Mouse (Mus musculus) liver, postnatal 0 days (tissue): ENCODE results near the gene Nhsl1. TPM values are rescaled to one million over a fixed set of nuclear protein-coding genes. Genes with fewer than 3 reads are reported as not detected.

Experiments
- ATAC-seq: fragments of 200-750 bp; cut with Nextera tagmentation; 2 replicates; pipeline ENCODE4 v1.8.0; 2017; ENCODE audit warnings: mild to moderate bottlenecking, moderate library complexity
- DNase-seq: peaks from one replicate; pipeline ENCODE4 v3.0.0-alpha.2; 2016
- H3K27ac ChIP-seq: fragments of 300-500 bp; sonication (generic); 2 replicates; pipeline ENCODE4 v1.5.1; 2014; ENCODE audit warnings: antibody characterized with exemption, moderate library complexity, mild to moderate bottlenecking, low read depth
- H3K27me3 ChIP-seq: fragments of 300-500 bp; sonication (generic); 2 replicates; pipeline ENCODE4 v1.6.1; 2014; ENCODE audit warnings: low read length, control low read depth, mixed read lengths; ENCODE audit not compliant: insufficient read depth
- H3K36me3 ChIP-seq: fragments of 300-500 bp; sonication (generic); replicated peaks from 2 replicates; pipeline ENCODE4 v1.6.1; 2014; ENCODE audit warnings: mild to moderate bottlenecking, control low read depth, low read length, moderate library complexity, mixed read lengths; ENCODE audit not compliant: insufficient read depth
- H3K4me1 ChIP-seq: fragments of 300-500 bp; sonication (generic); 2 replicates; pipeline ENCODE4 v1.6.1; 2014; ENCODE audit warnings: antibody characterized with exemption, mild to moderate bottlenecking, control low read depth; ENCODE audit not compliant: insufficient read depth
- H3K4me2 ChIP-seq: fragments of 300-500 bp; sonication (generic); 2 replicates; pipeline ENCODE4 v1.6.1; 2014; ENCODE audit warnings: low read depth, mild to moderate bottlenecking, low read length, moderate library complexity, mixed read lengths
- H3K4me3 ChIP-seq: fragments of 300-500 bp; sonication (generic); 2 replicates; pipeline ENCODE4 v1.5.1; 2014; ENCODE audit warnings: low read depth, low read length
- H3K9ac ChIP-seq: fragments of 300-500 bp; sonication (generic); replicated peaks from 2 replicates; pipeline ENCODE4 v1.6.1; 2014; ENCODE audit warnings: mild to moderate bottlenecking, moderate library complexity
- H3K9me3 ChIP-seq: fragments of 300-500 bp; sonication (generic); 2 replicates; pipeline ENCODE4 v1.6.1; 2016; ENCODE audit warnings: mild to moderate bottlenecking, control low read depth, low read length, mixed read lengths
- CTCF ChIP-seq: sonication (generic); IDR thresholded peaks from 2 replicates; pipeline ENCODE4 v1.5.1; 2016; ENCODE audit warnings: antibody characterized with exemption, low read depth
- EP300 ChIP-seq: IDR thresholded peaks from 2 replicates; pipeline ENCODE4 v1.6.1; 2016; ENCODE audit warnings: antibody characterized with exemption, low read depth, mild to moderate bottlenecking
- WGBS: fragments of 180-500 bp; shearing (Covaris S2); extraction: QIAGEN DNeasy Blood & Tissue Kit; methylation state at CpG from one replicate; pipeline ENCODE4 v1.1.7; 2014; ENCODE audit not compliant: insufficient replicate concordance; 5-methylcytosine and 5-hydroxymethylcytosine counted together
- polyA plus RNA-seq: library from polyadenylated mRNA; unstranded; fragments of >200 nt; fragmentation: Nextera tagmentation; extraction: Ambion mirVana; gene quantifications from 2 replicates; pipeline ENCODE4 v1.2.1, GENCODE M21; 2015

Nhsl1 gene
- polyA plus RNA-seq, 1 experiment from 2014 or later: 0.75 TPM

DNA sequence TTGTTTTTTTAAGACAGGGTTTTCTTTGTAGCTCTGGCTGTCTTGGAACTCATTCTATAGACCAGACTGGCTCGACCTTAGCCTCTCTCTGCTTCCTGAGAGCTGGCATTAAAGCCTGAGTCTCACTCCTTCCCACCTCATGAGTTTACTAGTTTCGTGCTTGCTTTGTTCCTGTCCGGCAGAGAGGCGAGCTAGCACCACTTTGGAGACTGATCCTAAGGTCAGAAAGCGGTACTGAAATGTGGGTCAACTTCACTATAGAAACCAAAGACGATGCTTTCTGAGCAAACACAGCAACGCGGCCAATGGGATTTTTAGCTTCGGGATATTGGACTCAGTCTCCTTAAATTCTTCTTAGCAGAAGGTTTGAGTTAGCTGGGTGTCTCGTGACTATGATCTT lies 1.3 kb upstream of the Nhsl1 start:
- DNase-seq (no peak), ATAC-seq (no peak)
- peaks cover 8% of the 10 kb centered on the region; the same call in 1 of the 2 replicates for H3K4me1 ChIP-seq
- TF ChIP-seq CTCF: no peak
- TF ChIP-seq EP300: no peak
- no peak overlapping the region for H3K4me3 ChIP-seq
- H3K4me2 ChIP-seq: peak overlapping the region; percentile 95; the same call in 1 of the 2 replicates
- no peak overlapping the region for H3K27ac ChIP-seq
- H3K27me3 ChIP-seq: peaks cover 17% of the 10 kb centered on the region
- H3K9me3 ChIP-seq: no peaks in the 10 kb centered on the region
- WGBS: 33% methylated on average over 10 of the region's 10 CpGs
- H3K9ac ChIP-seq: no peak overlapping the region
- H3K36me3 ChIP-seq: no peaks in the 10 kb centered on the region

DNA sequence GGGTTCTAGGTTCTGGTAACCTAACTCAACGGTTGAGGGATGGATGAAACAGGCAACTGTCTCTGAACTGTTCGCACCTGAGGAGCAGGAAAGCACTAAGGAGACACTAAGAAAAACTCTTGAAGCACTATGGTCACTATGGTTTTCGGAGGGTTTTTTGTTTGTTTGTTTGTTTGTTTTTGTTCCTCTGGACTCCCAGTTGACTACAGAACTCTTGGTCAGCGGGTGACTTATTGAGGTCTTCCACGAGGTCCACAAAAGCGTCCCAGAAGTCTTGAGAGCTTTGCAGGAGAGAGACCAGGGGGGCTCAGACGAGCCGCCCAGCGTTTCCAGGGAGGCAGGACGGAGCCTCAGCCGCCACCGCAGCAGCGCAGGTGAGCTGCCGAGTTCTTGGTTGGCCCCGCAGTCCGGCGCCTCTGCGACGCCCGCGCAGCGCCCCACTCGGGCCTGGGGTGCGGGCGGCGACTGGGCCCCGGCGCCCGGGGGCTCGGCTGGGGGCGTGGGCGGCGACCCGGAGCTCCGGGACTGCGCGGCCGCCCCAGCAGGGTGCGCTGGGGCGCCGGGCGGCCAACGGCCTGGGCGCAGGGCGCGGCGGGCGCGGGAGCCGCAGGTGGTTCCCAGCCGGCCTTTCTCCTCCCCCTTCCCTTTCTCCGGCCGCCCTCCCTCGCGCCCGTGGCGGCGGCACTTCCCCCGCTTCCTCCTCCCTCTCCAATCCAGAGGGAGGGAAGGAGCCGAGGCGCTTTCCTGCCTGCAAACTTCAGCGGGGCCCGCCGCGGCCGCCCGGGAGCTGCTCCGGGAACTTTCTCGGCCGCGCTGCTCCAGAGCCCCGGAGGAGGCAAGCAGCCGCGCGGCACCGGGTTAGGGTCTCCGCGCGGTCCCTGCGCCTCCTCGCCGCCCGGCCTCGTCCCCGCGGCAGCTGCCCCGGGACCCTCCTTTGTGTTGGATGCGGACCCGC lies 547 bp upstream of the Nhsl1 start:
- peak overlapping the region; percentile 69 for H3K9ac ChIP-seq
- H3K4me3 ChIP-seq: peak overlapping the region; percentile 66
- peaks cover 8% of the 10 kb centered on the region; the same call in 1 of the 2 replicates for H3K4me1 ChIP-seq
- no peak for TF ChIP-seq CTCF
- TF ChIP-seq EP300: no peak
- 3% methylated on average over 61 of the region's 89 CpGs for WGBS
- DNase-seq: peak; percentile 67
- no peaks in the 10 kb centered on the region for H3K9me3 ChIP-seq
- peak overlapping the region; percentile 95 for H3K4me2 ChIP-seq
- H3K27ac ChIP-seq: peak overlapping the region; percentile 48
- H3K27me3 ChIP-seq: peaks cover 17% of the 10 kb centered on the region
- H3K36me3 ChIP-seq: no peaks in the 10 kb centered on the region
- peak; percentile 82 for ATAC-seq

GRCm38 (mm10) chr10:18319691-18320090 lies 906 bp downstream of the Nhsl1 start:
- TF ChIP-seq EP300: no peak
- no peak for TF ChIP-seq CTCF
- ATAC-seq: no peak

GRCm38 (mm10) chr10:18321861-18322260 lies 3.1 kb downstream of the Nhsl1 start:
- 75% methylated on average over 6 of the region's 6 CpGs for WGBS
- peaks cover 8% of the 10 kb centered on the region; the same call in 1 of the 2 replicates for H3K4me1 ChIP-seq
- H3K36me3 ChIP-seq: no peaks in the 10 kb centered on the region
- no peak overlapping the region for H3K4me3 ChIP-seq
- no peaks in the 10 kb centered on the region for H3K9me3 ChIP-seq
- TF ChIP-seq CTCF (no peak), EP300 (no peak)
- H3K27me3 ChIP-seq: peaks cover 17% of the 10 kb centered on the region
- no peak overlapping the region for H3K9ac ChIP-seq
- no peak for ATAC-seq
- DNase-seq: no peak
- H3K4me2 ChIP-seq: no peak overlapping the region
- H3K27ac ChIP-seq: no peak overlapping the region

More at GRCm38 (mm10) chr10:18319691-18320090, 906 bp downstream of the Nhsl1 start:
- Histone ChIP-seq H3K27ac (no peak overlapping the region), H3K4me2 (peak overlapping the region; percentile 95), H3K9me3 (no peaks in the 10 kb centered on the region), H3K36me3 (no peaks in the 10 kb centered on the region), H3K27me3 (peaks cover 17% of the 10 kb centered on the region), H3K4me3 (peak overlapping the region; percentile 66; the same call in 1 of the 2 replicates), H3K9ac (no peak overlapping the region; the same call in 1 of the 2 replicates), H3K4me1 (peaks cover 8% of the 10 kb centered on the region; the same call in 1 of the 2 replicates)
- 40% methylated on average over 4 of the region's 4 CpGs for WGBS
- no peak for DNase-seq

- H3K4me1 ChIP-seq: 0 out of 2 replicates have a peak, but pooled peaks cover 5% of the 10 kb centered on the region
- H3K4me3 ChIP-seq: no peak overlapping the region
- ATAC-seq (no peak), DNase-seq (no peak)
- TF ChIP-seq CTCF: no peak
- no peak for TF ChIP-seq EP300
- H3K36me3 ChIP-seq: no peaks in the 10 kb centered on the region
- peaks cover 7% of the 10 kb centered on the region for H3K27me3 ChIP-seq
- no peak overlapping the region for H3K4me2 ChIP-seq
- H3K9me3 ChIP-seq: no peaks in the 10 kb centered on the region
- WGBS: 57% methylated on average over 4 of the region's 4 CpGs
- H3K27ac ChIP-seq: no peak overlapping the region
- H3K9ac ChIP-seq: no peak overlapping the region
Measured at GRCm38 (mm10) chr10:18323701-18324100, 4.9 kb downstream of the Nhsl1 start.

DNA sequence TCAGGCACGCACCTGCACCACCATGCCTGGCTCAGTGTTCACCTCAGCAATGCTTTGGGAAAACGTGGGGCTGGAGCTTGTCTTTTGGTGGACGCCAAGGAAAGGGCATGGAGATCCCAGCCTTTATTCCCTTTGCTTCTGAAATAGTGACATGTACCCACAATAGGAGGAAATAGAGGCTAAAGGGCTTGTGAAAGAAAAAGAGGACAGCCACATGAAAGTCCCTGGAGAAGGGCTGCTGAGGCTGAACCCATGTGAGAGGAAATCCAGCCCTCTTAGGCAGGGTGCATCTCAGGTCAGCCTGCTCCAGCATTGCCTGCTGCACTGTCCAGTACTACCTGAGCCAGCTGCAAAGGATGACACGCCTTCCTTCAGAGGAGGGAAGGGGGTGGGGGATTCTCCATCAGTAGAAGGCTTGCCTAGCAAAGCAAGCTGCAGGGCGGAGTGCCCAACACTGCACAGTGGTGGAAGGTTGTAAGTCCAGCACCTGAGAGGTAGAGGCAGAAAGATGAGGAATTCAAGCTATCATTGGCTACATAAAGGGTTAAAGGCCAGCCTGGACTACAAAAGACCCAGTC lies 9.6 kb downstream of the Nhsl1 start:
- no peak for TF ChIP-seq EP300
- no peak for TF ChIP-seq CTCF
- Histone ChIP-seq H3K9me3 (no peaks in the 10 kb centered on the region), H3K36me3 (no peaks in the 10 kb centered on the region), H3K4me3 (no peak overlapping the region), H3K4me2 (no peak overlapping the region), H3K27ac (no peak overlapping the region), H3K27me3 (no peaks in the 10 kb centered on the region), H3K9ac (no peak overlapping the region), H3K4me1 (peaks cover 9% of the 10 kb centered on the region)
- DNase-seq (no peak), ATAC-seq (no peak)
- WGBS: 58% methylated on average over 5 of the region's 5 CpGs
